Mouse (Mus musculus): ENCODE results near the gene Hunk. TPM values are rescaled to one million over a fixed set of nuclear protein-coding genes. Genes with fewer than 3 reads are reported as not detected.

Gene Hunk
- total RNA-seq, 1 experiment from 2014 or later = 0.47 TPM

DNA sequence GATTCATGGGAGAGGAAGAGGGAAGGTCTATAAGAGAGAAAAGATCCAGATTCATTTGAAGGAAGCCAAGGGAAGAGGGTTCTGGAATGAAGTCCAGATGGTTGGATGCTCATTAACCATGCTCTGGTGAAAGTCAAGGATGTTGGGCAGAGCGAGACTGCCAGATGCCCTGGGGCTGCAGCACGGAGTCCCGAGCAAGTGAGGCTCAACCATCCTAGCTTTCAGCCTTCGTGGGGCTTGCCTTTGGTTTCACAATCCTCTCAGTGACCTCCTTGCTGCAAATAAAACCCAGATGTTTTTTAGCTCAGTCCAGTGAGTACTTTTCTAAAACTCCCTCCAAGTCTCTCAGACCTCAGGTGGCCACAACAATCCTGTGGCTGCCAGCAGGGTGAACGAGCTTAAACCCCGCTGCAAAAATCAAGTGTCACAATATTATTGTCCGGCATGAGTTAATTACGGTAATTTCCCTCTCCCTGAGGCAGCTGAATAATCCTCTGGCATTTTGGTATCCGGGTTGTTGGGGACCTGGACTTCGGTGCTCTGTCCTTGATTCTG, 147.4 kb downstream of the Hunk start:
- no peak for ATAC-seq (ENCODE audit: extremely low read depth, insufficient number of reproducible peaks, low FRiP score, poor library complexity, severe bottlenecking)

DNA sequence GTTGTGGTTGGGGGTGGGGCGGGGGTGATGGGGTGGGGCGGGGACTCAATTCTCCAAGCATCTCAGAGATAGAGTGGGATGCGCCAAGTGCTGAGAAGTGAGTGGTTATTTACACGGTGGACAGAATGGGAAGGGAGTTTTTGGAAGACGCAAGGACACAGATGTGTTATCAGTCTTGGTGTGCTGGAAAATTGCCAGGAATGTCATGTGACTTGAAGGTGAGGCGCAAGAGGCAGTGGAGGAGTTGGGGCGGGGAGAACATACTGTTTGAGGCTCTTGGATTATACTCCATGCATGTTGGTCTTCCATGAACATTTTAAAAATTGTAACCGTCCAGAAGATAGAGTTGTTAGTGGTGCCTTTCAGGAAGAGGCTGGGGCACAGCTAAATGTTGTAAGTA, 148.8 kb downstream of the Hunk start:
- ATAC-seq (ENCODE audit: extremely low read depth, insufficient number of reproducible peaks, low FRiP score, poor library complexity, severe bottlenecking) = no peak

DNA sequence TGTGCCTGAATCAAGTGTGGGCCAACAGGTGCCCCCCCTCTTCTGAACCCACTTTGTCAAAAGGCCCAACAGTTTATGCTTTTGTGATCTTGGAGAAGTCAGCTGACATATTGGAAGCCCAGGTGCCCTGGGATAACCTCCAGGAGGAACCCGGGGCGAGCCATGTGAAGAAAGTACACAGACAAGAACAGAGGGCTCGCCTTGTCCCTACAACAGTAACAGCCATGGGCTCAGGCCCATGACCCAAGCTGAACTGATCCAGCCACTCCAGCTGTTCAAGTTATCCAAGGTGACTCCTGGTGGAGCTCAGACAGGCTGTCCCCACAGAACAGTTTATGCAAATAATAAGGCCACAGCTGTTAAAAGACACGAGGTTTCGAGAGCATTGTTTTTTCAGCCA, 153.1 kb downstream of the Hunk start:
- ATAC-seq (ENCODE audit: extremely low read depth, insufficient number of reproducible peaks, low FRiP score, poor library complexity, severe bottlenecking) = no peak

DNA sequence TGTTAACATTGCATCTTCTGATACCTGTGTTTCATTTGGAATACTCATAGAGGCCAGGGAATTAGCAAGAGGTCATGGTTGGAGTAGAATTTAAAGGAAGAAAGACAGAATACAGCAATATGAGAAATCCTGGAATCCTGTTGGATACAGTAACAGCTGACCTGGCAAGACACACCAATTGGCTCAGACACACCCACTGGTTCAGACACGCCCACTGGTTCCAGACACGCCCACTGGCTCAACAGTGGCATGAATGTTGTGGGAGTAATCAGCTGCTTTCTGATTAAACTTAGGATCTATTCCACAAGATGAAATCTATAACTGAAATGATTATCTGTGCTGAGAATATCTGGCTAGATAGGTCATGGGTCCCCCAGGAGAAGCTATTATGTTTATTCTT, 155.4 kb downstream of the Hunk start:
- no peak for ATAC-seq (ENCODE audit: extremely low read depth, insufficient number of reproducible peaks, low FRiP score, poor library complexity, severe bottlenecking)

GRCm38 (mm10) chr16:90542383-90542782, 156.6 kb downstream of the Hunk start:
- no peak for ATAC-seq (ENCODE audit: extremely low read depth, insufficient number of reproducible peaks, low FRiP score, poor library complexity, severe bottlenecking)

DNA sequence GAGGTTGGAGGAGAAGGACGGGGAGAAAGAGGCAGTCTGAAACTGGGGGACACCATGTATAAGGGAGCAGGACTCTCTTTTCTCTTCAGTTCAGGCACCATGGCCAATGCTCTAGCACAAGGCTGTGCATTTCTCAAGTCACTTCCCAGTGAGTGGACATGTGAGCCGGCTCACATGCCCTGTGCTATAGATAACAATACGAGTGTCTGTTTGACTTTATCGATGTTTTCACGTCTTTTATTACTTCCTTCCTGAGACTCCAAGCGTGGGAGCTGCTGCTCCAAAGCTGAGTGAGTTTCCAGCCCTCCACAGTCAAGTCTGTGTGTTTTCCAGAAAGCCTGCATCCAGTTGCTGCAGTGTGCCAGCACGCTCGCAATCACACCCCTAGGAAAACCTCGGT, 158.4 kb downstream of the Hunk start:
- ATAC-seq (ENCODE audit: extremely low read depth, insufficient number of reproducible peaks, low FRiP score, poor library complexity, severe bottlenecking) = no peak

DNA sequence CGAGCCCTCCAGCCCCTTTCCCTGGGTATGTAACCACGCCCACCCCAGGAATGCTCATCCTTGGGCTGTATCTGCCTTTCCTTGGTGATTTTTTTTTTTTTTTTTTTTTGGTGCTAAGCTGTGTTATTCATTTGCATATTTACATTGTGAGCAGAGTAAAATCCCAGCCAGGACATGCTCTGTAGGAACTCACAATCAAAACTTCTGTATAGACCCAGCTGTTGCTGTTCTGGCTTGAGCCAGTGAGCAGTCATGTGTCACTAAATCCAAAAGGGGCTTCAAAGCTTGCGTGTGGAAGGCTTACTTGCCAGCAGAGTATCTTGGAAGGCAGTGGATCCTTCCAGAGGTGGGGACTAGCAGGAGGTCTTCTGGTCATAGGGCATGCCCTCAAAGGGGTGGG, 159.7 kb downstream of the Hunk start:
- ATAC-seq (ENCODE audit: extremely low read depth, insufficient number of reproducible peaks, low FRiP score, poor library complexity, severe bottlenecking) = no peak

- no peak for ATAC-seq (ENCODE audit: extremely low read depth, insufficient number of reproducible peaks, low FRiP score, poor library complexity, severe bottlenecking)
Measured at GRCm38 (mm10) chr16:90546591-90546990, 160.8 kb downstream of the Hunk start.

- ATAC-seq (ENCODE audit: extremely low read depth, insufficient number of reproducible peaks, low FRiP score, poor library complexity, severe bottlenecking) = no peak
Measured at GRCm38 (mm10) chr16:90547996-90548395, 162.2 kb downstream of the Hunk start.

Other genes with a start within 250 kb of the Hunk start
- gene Tiam1, start 242.2 kb upstream of the Hunk start, total RNA-seq (2017) = 6.9 and 8.8 TPM in 2 replicates
- 234 and 238 TPM in 2 replicates for gene Sod1, start 165.3 kb upstream of the Hunk start, total RNA-seq (2017)
- 46.8 and 50.0 TPM in 2 replicates for gene Scaf4, start 101.5 kb upstream of the Hunk start, total RNA-seq (2017)

Measured in neutrophil, adult 5-6 weeks (primary cell).